Mouse (Mus musculus) heart, adult 8-10 months (tissue): ENCODE data around the gene Srp68. TPM values are rescaled to one million over a fixed set of nuclear protein-coding genes. Genes with fewer than 3 reads are reported as not detected.
A peak's percentile ranks its signal among the peaks of the same experiment; 100 is the strongest.

Experiments used
- DNase-seq: peaks from one replicate; pipeline ENCODE4 v3.0.0; 2022; ENCODE audit warnings: low spot score
- total RNA-seq, 4 experiments: library from RNA; stranded (reverse); gene quantifications; 2 replicates each; pipeline ENCODE4 v1.2.4; 2022

Srp68 gene
- total RNA-seq, 4 experiments from 2014 or later: 61.3 to 72.1 (median 66.2) TPM

DNA sequence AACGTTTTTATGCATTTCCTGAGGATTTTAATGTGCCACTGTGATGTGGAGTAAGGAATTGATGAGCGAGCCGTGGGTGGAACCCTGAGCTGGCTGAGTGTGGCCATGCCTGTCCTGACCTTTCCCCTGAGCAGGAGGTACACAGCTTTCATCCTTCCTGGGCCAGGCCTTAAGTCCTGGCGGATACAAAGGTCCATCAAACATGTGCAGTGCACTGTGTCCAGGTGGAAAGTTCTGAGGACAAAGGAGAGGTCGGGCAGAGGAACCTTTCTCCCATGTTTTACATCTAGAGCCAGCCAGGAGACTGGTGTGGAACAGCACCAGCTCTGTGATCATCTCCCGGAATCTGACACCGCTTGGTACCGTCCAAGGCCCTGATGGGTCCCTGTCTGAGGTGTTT lies 64.8 kb downstream of the Srp68 start:
- DNase-seq: no peak

DNA sequence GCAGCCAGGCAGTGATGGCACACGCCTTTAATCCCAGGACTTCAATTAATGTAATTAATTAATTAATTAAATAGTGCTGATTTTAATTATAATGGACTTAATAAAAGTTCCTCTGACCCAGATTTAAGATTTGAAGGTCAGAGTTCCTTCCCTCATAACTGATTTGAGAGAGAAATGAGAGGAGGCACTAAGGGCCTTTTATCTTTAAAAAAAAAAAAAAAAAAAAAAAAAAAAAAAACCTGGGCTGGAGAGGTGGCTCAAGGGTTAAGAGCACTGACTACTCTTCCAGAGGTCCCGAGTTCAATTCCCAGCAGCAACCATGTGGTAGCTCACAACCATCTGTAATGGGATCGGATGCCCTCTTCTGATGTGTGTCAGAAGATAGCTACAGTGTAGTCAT lies 65.4 kb downstream of the Srp68 start:
- no peak for DNase-seq

DNA sequence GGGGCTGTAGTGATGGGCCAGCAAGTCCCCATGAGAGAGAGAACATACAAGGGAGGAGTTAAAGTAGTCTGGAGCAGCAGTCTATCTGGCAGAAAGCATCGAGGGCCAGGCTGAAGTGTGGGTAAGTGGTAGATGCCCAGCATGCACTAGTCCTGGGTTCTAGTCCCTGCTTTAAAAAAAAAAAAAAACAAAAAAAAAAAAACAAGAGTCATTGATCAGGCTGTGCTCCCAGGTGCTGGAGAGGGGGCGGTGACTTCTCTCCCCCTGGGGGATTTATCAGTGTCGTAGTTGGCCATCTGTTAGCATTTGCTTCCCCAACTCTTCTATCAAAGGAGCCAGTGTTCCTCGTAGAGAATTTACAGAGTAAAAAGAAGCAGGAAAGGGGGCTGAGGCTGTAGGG lies 67.3 kb downstream of the Srp68 start:
- DNase-seq: no peak

DNA sequence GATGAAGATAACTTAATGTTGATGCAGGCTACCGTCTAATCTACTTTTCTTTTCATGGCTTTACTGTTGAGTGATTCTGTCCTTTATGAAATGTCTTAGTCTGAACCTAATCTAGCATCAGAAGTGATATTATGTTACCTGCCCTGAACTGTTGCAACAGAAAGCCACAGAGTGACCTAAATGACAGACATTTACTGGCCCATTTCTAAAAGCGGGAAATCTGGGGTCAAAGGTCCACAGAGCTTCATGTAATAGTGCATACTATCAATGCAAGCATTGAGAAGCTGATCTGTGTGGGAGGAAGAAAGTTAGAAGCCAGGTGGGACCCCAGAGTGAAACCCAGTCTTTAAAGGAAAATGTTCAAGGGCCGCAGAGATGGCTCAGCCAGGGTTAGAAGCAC lies 70.9 kb downstream of the Srp68 start:
- no peak for DNase-seq

DNA sequence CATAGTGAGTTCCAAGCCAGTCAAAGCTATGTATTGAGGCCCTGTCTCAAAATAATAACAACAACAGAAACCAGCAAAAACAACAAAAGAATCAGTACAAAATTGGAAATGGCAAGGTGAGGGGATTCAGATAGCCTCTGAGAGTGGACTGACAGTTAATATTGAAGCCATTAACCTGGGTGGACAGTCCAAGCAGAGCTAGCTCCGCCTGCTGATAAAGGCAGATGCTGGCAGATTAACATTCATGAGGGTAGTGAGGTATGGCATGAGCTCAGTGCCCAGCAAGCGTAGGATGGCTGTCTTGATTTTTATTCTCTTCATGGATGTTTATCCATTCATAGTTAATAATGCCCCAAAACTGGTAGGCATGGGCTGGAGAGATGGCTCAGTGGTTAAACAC lies 72.9 kb downstream of the Srp68 start:
- no peak for DNase-seq

DNA sequence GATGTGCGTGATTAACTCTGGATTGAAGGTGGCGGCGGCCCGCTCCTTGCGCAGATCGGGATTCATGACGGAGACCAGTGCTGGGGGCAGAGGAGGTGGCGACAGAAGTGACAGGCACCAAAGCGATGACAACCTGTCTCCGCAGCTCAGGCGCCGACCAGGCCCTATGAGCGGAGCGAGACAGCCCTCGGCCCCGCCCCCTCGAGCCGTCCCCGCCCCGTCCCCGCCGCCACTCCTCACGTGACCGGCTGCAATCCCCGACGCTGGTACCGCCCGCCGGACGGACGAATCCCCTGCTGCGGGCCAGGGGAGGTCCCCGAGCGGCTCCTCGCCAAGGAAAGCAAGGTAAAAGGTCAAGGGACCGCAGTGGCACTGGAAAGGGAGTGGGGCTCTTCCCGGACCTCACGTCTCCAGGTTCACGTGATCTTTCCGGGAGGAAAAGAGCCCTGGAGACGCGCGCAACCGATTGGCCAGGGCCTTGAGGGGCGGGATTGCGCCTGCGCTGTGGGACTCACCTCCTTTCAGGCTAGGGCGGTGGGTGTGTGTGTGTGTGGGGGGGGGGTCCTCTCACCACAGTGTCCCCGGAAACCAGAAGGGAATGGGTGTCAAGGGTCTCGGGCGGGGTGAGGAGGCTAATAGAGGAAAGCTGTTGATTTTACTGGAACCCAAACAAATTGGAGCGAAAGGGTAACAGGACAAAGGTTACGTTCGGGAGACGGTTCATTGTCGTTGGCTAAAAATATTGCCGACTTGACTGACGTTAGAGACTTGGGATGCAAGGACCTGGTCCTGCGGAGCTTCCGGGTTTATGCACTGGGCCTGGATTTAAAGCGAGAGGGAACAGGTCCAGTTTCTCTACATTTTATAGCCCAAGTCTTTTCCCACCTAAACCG lies 75.1 kb downstream of the Srp68 start, which contains the start of the genes Ten1 and Acox1:
TSS of gene Ten1 (plus strand) at position 217 of the 893 bp plus-strand sequence.
TSS of gene Acox1 (minus strand) at position 407 of the 893 bp plus-strand sequence.
- peak; percentile 99 for DNase-seq

DNA sequence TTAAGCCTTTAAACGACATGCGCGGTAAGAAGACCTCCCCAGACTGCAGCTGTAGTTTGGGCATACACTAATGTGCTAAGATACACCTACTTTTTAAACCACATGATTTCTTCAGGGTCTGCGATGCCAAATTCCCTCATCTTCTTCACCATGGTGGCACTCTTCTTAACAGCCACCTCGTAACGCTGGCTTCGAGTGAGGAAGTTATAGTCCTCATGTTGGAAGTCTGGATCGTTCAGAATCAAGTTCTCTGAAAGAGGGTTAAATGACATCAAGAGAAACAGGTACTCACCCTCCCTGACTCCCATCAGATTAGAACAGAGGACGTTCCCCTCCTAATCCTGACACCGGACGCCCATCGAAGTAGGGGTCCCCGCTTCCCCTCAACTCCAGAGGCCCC lies 75.9 kb downstream of the Srp68 start:
- DNase-seq: no peak

DNA sequence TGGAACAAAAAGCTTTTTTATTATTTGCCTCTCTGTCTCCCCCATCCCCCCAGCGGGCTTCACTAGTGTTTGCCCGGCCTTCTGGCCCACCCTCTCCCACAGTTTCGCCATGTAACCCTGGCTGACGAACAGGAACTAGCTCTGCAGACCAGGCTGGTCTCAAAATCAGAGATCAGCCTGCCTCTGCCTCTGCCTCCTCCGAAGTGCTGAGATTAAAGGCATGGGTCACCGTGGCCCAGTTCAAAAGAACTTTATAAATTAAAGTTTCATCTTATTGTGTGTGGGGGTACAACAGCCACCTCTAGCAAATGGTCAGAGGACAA lies 76.5 kb downstream of the Srp68 start:
- no peak for DNase-seq

DNA sequence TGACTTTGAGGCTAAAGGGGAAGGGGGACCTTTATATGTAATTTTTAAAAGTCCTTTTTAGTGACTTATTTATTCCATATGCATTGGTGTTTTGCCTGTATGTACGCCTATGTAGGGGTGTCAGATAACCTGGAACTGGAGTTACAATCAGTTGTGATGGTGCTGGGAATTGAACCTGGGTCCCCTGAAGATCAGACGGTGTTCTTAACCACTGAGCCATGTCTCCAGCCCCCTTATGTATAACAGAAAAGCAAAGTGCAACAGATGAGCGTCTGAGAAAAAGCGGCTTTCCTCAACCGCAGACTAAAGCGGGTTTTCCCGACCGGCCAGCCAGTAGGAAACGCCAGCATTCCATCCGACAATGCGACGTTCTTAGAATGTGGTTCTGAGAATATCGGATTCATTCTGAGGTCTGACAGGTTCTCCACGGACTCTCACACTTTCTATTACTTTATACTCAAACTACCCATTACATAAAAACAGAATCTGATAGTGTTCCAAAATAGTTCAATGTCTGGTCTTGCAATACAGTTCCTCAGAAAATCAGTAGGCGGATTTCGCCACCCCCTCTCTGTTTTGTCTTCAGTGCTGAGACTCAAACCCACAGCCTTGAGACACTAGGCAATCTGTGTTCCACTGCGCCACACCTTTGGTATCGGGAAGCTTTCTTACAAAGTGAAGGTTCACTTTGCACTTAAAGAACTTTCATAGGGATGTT lies 77.0 kb downstream of the Srp68 start:
- no peak for DNase-seq

DNA sequence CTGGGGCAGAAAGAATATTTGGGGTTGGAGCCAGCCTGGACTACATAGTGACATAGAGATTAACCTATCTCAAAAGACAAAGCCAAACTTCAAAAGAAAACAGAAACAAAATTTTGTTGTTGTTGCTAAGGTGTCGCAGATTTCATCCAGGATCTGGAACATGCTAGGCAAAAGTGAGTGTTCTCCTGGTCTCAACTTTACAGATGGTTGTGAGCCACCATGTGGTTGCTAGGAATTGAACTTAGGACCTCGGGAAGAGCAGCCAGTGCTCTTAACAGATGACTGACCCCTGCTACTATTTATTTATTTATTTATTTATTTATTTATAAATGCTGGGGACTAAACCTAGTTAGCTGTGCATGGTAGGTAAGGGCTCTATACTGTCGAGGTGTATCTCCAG lies 77.7 kb downstream of the Srp68 start:
- no peak for DNase-seq

DNA sequence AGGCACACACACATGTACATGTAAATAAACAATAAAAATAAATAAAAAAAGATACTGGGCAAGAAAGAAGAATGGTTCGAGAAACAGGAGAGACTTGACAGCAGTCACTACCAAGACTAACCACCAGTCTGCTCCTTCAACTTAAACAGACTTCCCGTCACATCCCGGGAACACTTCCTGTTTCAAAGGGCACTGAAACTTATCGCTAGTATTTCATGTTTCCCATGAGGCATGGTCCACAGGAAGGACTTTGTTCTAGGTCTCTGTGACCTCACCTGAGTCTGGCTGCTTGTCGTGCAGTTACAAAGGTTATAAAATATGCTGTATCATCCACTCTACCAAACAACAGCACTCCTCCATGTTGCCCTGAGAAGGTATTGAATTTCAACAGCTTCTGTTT lies 78.8 kb downstream of the Srp68 start:
- DNase-seq: no peak

Other genes with a start within 250 kb of the Srp68 start
- gene H3f3b, start 246.3 kb downstream of the Srp68 start, total RNA-seq: 100 to 1,000 TPM in 3 of 4 experiments, 10 to 100 TPM in 1; 92.7 to 141 (median 123) TPM
- 1 to 10 TPM; 7.2 to 9.4 (median 7.8) TPM for gene Unk, start 243.9 kb downstream of the Srp68 start, total RNA-seq
- gene Unc13d, start 196.3 kb downstream of the Srp68 start, total RNA-seq: 1 to 10 TPM in 2 of 4 experiments, under 1 TPM in 2; 0.41 to 1.4 (median 0.83) TPM
- gene Wbp2, start 187.2 kb downstream of the Srp68 start, total RNA-seq: 100 to 1,000 TPM; 108 to 126 (median 116) TPM
- gene Trim47, start 147.0 kb downstream of the Srp68 start, total RNA-seq: 10 to 100 TPM; 17.9 to 25.7 (median 22.1) TPM
- gene Trim65, start 143.1 kb downstream of the Srp68 start, total RNA-seq: 1 to 10 TPM; 6.6 to 8.2 (median 7.6) TPM
- gene Mrpl38, start 135.3 kb downstream of the Srp68 start, total RNA-seq: 10 to 100 TPM; 60.0 to 66.2 (median 63.9) TPM
- gene Fbf1, start 106.1 kb downstream of the Srp68 start, total RNA-seq: 10 to 100 TPM; 14.5 to 16.4 (median 15.2) TPM
- gene Ten1, start 75.4 kb downstream of the Srp68 start, total RNA-seq: 10 to 100 TPM; 10.1 to 15.1 (median 10.8) TPM
- 100 to 1,000 TPM; 199 to 220 (median 213) TPM for gene Acox1, start 75.2 kb downstream of the Srp68 start, total RNA-seq
- gene Evpl, start 36.1 kb downstream of the Srp68 start, total RNA-seq: under 1 TPM; 0.49 to 0.94 (median 0.56) TPM
- not detected for gene Galr2, start 6.7 kb upstream of the Srp68 start, total RNA-seq
- 10 to 100 TPM; 49.0 to 65.8 (median 54.2) TPM for gene Exoc7, start 33.0 kb upstream of the Srp68 start, total RNA-seq
- under 1 TPM in 1 of 4 experiments, not detected in 3; 0.26 TPM for gene Foxj1, start 61.2 kb upstream of the Srp68 start, total RNA-seq
- gene Rnf157, start 138.8 kb upstream of the Srp68 start, total RNA-seq: 10 to 100 TPM in 2 of 4 experiments, 1 to 10 TPM in 2; 7.5 to 12.5 (median 9.4) TPM
- 10 to 100 TPM; 28.2 to 36.0 (median 32.7) TPM for gene Ubald2, start 159.9 kb upstream of the Srp68 start, total RNA-seq
- under 1 TPM in 1 of 4 experiments, not detected in 3; 0.03 TPM for gene Qrich2, start 192.0 kb upstream of the Srp68 start, total RNA-seq
- gene Prpsap1, start 220.0 kb upstream of the Srp68 start, total RNA-seq: 10 to 100 TPM; 24.5 to 29.9 (median 26.0) TPM